Mouse (Mus musculus) limb, embryonic 15.5 days (tissue): ENCODE measurements at regions not wholly inside any gene's neighbourhood (a gene's known extent, or its start where the extent isn't known, plus 50 kb on each side); places are given as distances from the start of the nearest gene placed in this dataset.
"Not testable (repeated sequence)": the region's sequence is repeated elsewhere in the genome, so short reads cannot be mapped to it uniquely, and the experiment has no call there.

Source experiments
- ATAC-seq: fragments of 200-750 bp; cut with Nextera tagmentation; 2 replicates; pipeline ENCODE4 v1.8.0; 2017; ENCODE audit warnings: low read depth, moderate TSS enrichment; ENCODE audit not compliant: insufficient number of reproducible peaks, low FRiP score, low TSS enrichment
- H3K27ac ChIP-seq: fragments of 300-500 bp; sonication (generic); 2 replicates; pipeline ENCODE4 v1.5.1; 2015; ENCODE audit warnings: moderate library complexity, mild to moderate bottlenecking, inconsistent platforms
- H3K27me3 ChIP-seq: fragments of 300-500 bp; sonication (generic); 2 replicates; pipeline ENCODE4 v1.6.1; 2015; ENCODE audit warnings: inconsistent platforms
- H3K36me3 ChIP-seq: fragments of 300-500 bp; sonication (generic); 2 replicates; pipeline ENCODE4 v1.6.1; 2015; ENCODE audit warnings: inconsistent platforms
- H3K4me1 ChIP-seq: fragments of 300-500 bp; sonication (generic); 2 replicates; pipeline ENCODE4 v1.6.1; 2015; ENCODE audit warnings: inconsistent platforms
- H3K4me2 ChIP-seq: fragments of 300-500 bp; sonication (generic); 2 replicates; pipeline ENCODE4 v1.6.1; 2015; ENCODE audit warnings: mild to moderate bottlenecking, inconsistent platforms
- H3K4me3 ChIP-seq: fragments of 300-500 bp; sonication (generic); 2 replicates; pipeline ENCODE4 v1.5.1; 2015; ENCODE audit warnings: mild to moderate bottlenecking, inconsistent platforms
- H3K9ac ChIP-seq: fragments of 300-500 bp; sonication (generic); 2 replicates; pipeline ENCODE4 v1.6.1; 2015; ENCODE audit warnings: inconsistent platforms
- H3K9me3 ChIP-seq: fragments of 300-500 bp; sonication (generic); 2 replicates; pipeline ENCODE4 v1.6.1; 2016; ENCODE audit warnings: inconsistent platforms
- WGBS: fragments of 180-500 bp; shearing (Covaris S2); methylation state at CpG from one replicate; pipeline ENCODE4 v1.1.7; 2015; 5-methylcytosine and 5-hydroxymethylcytosine counted together

DNA sequence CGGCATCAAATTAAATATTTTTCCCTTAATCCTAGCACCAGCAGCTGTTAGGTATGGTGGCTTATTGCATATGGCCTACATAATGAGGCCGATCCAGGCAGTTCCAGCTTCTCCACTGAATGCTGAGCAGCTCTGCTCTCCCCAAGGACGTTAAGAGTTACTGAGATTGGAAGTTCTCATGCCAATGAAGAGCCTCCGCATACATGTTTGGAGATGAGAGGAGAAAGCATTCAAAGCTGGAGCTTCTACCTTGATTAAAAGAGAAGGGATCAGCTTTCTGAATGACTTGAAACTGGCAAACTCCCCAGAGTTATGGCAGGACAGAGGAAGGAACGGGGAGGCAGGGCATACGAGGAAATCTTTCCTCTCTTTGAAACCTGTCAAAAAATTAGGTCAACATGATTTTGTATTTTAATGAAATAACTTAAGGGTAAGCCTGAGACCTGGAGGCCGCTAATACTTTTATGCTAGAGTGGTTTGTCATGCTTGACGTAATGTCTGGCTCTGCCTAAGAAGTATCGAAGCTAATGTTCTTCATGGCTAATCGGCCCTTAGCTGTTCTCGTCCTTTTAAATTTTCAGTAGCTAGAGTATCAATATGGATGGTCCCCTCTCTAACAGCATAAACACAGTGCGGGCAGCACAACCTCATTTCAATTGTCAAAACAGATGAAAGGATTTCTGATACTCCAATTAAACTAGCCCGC, 489.0 kb upstream of the Stxbp6 start:
- no peaks in the 10 kb centered on the region for H3K9me3 ChIP-seq
- no peaks in the 10 kb centered on the region for H3K36me3 ChIP-seq
- no peak overlapping the region for H3K27ac ChIP-seq
- H3K4me2 ChIP-seq: no peak overlapping the region
- WGBS: 40% methylated on average over 13 of the region's 13 CpGs
- no peak overlapping the region for H3K9ac ChIP-seq
- H3K27me3 ChIP-seq: no peaks in the 10 kb centered on the region
- no peaks in the 10 kb centered on the region for H3K4me1 ChIP-seq
- H3K4me3 ChIP-seq: no peak overlapping the region
- no peak for ATAC-seq

DNA sequence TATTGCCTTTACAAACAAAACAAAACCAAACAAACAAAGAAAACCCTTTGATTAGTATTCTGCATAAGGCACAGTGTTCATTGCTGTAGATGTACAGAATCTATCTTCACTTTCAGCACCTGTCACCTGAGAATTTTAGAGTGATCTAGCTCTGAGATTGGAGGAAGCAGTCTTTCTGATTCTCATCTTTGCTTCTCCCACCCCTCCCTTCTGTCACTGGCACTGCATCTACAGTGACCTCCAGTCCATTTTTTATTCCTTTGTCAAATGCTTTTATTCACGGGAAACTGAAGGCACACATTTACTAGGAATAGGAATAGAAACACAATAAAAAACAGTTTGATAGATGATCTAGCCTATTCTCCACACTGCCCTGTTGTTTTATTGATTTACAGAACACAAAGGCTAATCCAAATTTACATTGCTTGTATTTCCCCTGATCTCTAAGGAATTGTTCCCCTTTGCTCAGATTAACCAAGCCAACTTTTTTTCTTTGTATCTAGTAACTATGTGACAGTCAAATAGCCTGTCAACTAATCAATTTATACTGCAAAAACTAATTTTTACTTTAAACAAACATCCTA, 488.2 kb upstream of the Stxbp6 start:
- Histone ChIP-seq H3K4me1 (no peaks in the 10 kb centered on the region), H3K9me3 (no peaks in the 10 kb centered on the region), H3K36me3 (no peaks in the 10 kb centered on the region), H3K9ac (no peak overlapping the region), H3K27ac (no peak overlapping the region), H3K27me3 (no peaks in the 10 kb centered on the region), H3K4me2 (no peak overlapping the region), H3K4me3 (no peak overlapping the region)
- ATAC-seq: no peak
- 60% methylated on average over 1 of the region's 1 CpGs for WGBS

DNA sequence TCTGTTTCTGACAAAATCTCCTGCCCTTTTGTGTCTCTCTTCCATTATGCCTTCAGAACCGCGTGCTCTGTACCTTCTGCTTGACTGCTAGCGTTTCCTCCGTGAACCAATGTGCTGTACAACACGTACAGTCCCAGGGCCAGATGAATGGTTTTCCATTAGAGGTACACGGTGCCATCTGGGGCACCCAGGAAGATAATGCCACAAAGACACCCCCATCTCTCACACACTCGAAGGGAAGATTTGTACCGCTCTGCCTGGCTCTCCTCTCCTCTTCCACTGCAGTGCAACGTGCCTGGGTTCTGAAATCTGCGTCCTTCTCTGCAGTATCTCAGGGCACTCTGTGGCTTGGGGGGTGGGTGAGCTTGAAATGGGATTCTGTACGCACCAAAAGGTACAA, 487.4 kb upstream of the Stxbp6 start:
- Histone ChIP-seq H3K27ac (no peak overlapping the region), H3K4me3 (no peak overlapping the region)
- WGBS: 74% methylated on average over 11 of the region's 11 CpGs

DNA sequence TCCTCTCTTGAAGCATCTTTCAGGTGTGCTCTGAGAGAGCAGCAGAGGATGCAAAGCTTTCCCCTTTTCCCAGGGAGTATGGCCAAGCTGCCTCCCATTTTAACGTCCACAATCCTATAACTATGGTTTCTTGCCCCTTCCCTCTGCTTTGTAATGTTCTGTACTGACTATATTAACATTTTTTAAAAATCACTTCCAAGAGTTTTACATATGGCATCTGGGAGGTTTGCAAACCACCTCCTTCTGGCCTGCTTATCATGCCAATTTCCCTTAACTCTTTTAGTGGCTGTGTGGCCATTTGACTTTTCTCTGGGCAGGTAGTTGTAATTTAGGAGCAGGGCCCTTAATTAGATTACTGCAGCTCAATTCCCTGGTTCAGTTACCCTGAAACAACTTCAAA, 486.9 kb upstream of the Stxbp6 start:
- Histone ChIP-seq H3K4me3 (no peak overlapping the region), H3K27me3 (no peaks in the 10 kb centered on the region), H3K4me1 (no peaks in the 10 kb centered on the region), H3K36me3 (no peaks in the 10 kb centered on the region), H3K27ac (no peak overlapping the region), H3K9ac (no peak overlapping the region), H3K4me2 (no peak overlapping the region), H3K9me3 (no peaks in the 10 kb centered on the region)
- no peak for ATAC-seq
- 37% methylated on average over 1 of the region's 1 CpGs for WGBS

More for the DNA sequence above, 487.4 kb upstream of the Stxbp6 start:
- Histone ChIP-seq H3K4me2 (no peak overlapping the region), H3K27me3 (no peaks in the 10 kb centered on the region), H3K36me3 (no peaks in the 10 kb centered on the region), H3K9me3 (no peaks in the 10 kb centered on the region), H3K9ac (no peak overlapping the region), H3K4me1 (no peaks in the 10 kb centered on the region)
- no peak for ATAC-seq

DNA sequence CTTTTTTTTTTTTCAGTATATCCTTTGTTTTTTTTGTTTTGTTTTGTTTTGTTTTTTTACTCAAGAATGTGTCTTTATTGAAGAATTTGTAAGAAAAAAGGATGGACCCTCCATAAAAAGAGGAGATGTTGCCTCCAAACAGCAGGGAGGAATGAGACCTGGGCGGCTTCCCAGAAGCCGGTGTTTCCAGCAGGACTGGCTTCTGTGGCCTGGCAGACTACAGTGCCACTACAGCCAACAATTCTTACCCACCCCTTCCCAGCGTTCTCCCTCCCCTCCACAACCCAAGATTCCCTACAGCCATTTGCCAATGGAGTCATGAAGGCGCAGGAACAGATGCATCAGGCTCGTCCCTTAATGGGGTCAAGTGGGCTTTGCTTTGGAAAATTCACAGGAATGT, 475.4 kb upstream of the Stxbp6 start:
- not testable (repeated sequence) for ATAC-seq, H3K36me3 ChIP-seq, H3K27me3 ChIP-seq, H3K9ac ChIP-seq, H3K4me2 ChIP-seq, H3K4me1 ChIP-seq, H3K9me3 ChIP-seq, H3K4me3 ChIP-seq, H3K27ac ChIP-seq
- 82% methylated on average over 5 of the region's 5 CpGs for WGBS

DNA sequence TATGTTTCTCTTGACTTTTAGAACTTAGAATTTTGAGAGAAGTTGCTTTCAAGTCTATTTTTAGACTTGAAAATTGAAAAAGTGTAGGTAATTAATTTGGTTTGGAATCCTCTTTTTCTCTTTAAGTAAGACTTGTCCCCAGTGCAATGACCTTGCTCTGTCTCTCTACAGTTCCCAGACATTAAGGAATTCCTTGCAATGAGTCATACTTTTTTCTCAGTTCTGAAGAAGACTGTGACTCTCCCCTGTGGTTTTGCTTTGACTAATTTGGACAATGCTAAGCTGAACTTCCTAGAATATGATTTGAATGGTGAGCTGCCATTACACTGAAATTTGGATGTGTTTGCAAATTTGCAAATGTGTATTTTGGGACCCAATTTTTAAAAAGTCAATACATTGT, 445.0 kb upstream of the Stxbp6 start:
- Histone ChIP-seq H3K9ac (no peak overlapping the region), H3K27ac (no peak overlapping the region), H3K4me1 (no peaks in the 10 kb centered on the region), H3K36me3 (no peaks in the 10 kb centered on the region), H3K27me3 (no peaks in the 10 kb centered on the region), H3K4me3 (no peak overlapping the region), H3K4me2 (no peak overlapping the region), H3K9me3 (no peaks in the 10 kb centered on the region)
- ATAC-seq: no peak

DNA sequence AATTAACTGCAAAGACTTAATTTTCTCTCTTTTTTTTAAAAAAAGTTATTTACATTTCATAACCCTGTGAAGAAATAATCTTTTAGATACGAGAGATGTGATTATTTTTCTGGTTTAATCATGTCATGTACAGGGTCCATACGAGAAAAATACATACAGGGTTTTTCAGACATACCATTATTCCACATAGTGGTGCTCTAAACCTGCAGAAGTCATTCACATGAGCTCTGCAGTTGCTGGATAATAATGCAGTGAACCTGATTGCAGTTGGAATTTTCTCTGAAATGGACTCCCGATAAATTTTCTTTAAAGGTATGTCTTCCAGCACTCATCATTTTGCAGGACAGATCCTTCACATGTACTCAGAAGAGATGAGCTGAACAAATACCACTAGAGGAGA, 439.9 kb upstream of the Stxbp6 start:
- 57% methylated on average over 3 of the region's 3 CpGs for WGBS
- no peaks in the 10 kb centered on the region for H3K27me3 ChIP-seq
- H3K4me3 ChIP-seq: no peak overlapping the region
- no peaks in the 10 kb centered on the region for H3K36me3 ChIP-seq
- no peaks in the 10 kb centered on the region for H3K9me3 ChIP-seq
- ATAC-seq: no peak
- H3K27ac ChIP-seq: no peak overlapping the region
- no peak overlapping the region for H3K9ac ChIP-seq
- no peaks in the 10 kb centered on the region for H3K4me1 ChIP-seq
- no peak overlapping the region for H3K4me2 ChIP-seq

DNA sequence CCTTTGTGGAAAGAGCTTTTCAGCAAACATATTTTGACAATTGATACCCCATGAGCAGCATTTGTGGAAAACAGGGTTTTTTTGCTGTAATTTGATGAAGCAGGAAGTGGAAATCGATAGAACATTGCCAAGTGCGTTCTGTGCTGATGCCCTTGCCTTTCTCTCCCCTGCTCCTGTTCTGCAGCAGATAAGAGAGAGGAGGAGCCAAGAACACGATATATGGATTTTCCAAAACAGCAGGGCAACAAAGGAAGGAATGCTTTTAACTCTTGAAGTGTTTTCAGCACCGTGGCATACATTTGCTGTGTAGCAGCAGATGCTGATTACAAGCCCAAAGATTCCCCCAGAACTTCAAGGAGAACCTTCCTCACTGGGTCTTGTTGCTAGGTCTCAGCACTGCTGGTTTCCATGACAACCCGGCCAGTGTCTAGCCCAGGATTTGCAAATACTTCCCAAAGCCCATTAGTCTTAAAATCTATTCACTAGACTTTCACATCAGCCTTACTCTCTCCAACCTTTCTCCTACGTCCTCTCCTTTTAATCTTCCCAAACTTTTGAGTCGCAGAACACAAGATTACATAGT, 433.0 kb upstream of the Stxbp6 start:
- ATAC-seq: no peak
- 54% methylated on average over 7 of the region's 7 CpGs for WGBS
- Histone ChIP-seq H3K4me2 (no peak overlapping the region), H3K27ac (no peak overlapping the region), H3K4me1 (no peaks in the 10 kb centered on the region), H3K4me3 (no peak overlapping the region), H3K9me3 (no peaks in the 10 kb centered on the region), H3K27me3 (no peaks in the 10 kb centered on the region), H3K9ac (no peak overlapping the region), H3K36me3 (no peaks in the 10 kb centered on the region)

DNA sequence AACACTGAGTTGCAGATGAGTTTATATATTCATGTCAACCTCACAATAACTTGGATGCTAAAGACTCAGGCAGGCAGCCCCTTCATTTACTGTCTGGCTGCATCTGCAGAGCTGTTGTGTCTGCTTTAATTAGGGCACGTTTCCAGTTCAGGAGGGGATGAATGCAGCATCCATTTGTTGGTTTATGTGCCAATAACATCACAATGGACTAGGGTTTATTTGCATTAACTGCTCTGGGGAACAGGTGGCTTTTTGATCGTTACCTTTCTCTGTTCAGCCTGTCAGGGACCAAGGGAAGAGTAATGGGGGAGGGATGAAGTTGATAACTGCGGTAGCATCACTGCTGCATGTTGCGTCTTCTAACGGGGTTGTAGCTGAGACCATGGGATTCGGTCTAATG, 425.3 kb upstream of the Stxbp6 start:
- no peaks in the 10 kb centered on the region for H3K27me3 ChIP-seq
- H3K27ac ChIP-seq: no peak overlapping the region
- no peak overlapping the region for H3K4me3 ChIP-seq
- H3K36me3 ChIP-seq: no peaks in the 10 kb centered on the region
- no peak overlapping the region for H3K4me2 ChIP-seq
- H3K9ac ChIP-seq: no peak overlapping the region
- 62% methylated on average over 6 of the region's 6 CpGs for WGBS
- ATAC-seq: no peak
- H3K9me3 ChIP-seq: no peaks in the 10 kb centered on the region
- H3K4me1 ChIP-seq: no peaks in the 10 kb centered on the region

DNA sequence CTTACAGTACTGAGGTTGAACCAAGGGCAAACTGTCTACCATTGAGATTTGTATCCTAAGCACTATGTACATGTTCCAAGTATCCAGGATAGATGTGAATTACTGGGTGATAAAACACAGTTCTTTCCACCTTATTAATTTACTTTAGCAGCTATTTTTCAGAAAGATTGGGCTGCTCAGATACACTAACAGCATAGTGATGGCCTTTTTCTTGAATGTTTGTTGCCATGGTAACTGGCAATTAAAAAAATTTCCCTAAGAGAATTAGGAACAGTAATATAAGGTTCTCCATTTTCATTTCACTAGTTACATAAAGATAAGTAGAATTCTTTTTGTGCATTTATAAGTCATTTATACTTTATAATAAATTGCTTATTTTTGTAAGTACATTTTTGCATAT, 423.7 kb upstream of the Stxbp6 start:
- ATAC-seq: no peak

DNA sequence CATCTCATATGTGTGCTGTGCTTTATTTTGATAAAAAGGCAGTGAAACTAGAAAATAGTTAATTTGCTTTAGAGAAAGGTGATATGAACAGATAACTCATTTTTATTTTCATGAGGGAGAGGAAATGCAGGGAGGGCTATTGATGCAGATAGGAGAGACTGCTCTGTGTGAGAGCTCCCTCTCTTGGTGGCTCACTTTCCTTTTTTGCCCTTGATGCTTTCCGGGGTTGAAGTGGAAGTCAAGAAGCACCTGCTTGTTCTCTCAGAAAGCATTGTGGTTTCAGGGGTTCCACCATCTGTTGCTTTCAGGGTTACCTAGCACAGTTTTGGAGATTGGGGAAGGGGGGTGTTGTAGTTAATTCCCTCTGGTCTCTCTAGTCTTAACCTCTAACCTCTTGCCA, 414.5 kb upstream of the Stxbp6 start:
- Histone ChIP-seq H3K27me3 (no peaks in the 10 kb centered on the region), H3K9ac (no peak overlapping the region), H3K36me3 (no peaks in the 10 kb centered on the region), H3K4me3 (no peak overlapping the region), H3K9me3 (no peaks in the 10 kb centered on the region), H3K4me1 (no peaks in the 10 kb centered on the region), H3K4me2 (no peak overlapping the region), H3K27ac (no peak overlapping the region)
- 77% methylated on average over 1 of the region's 1 CpGs for WGBS
- ATAC-seq: no peak

More for the DNA sequence above, 423.7 kb upstream of the Stxbp6 start:
- H3K27ac ChIP-seq: no peak overlapping the region
- H3K4me1 ChIP-seq: no peaks in the 10 kb centered on the region
- H3K27me3 ChIP-seq: no peaks in the 10 kb centered on the region
- no peak overlapping the region for H3K9ac ChIP-seq
- no peaks in the 10 kb centered on the region for H3K9me3 ChIP-seq
- H3K4me2 ChIP-seq: no peak overlapping the region
- no peak overlapping the region for H3K4me3 ChIP-seq
- H3K36me3 ChIP-seq: no peaks in the 10 kb centered on the region

DNA sequence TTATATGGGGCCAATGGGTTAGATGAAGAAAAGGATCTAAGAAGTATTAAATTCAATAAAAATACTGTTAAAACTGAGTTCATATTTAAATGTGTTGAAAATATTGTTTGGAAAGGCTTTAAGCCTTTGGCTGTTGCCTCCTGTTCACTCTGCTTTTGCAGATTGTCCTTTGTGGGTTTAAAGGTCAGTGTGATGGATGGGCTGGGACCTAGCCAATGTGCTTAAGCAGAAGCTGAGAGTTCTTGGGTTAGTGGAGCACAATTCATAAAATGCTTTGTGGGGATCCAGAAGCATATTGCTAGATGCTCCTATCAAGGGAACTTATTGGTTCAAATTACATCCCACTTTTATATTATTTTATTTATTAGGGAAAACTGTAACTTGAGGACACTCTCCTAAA, 402.4 kb upstream of the Stxbp6 start:
- Histone ChIP-seq H3K4me2 (no peak overlapping the region), H3K4me1 (no peaks in the 10 kb centered on the region), H3K4me3 (no peak overlapping the region), H3K9me3 (no peaks in the 10 kb centered on the region), H3K27ac (no peak overlapping the region), H3K27me3 (no peaks in the 10 kb centered on the region), H3K36me3 (no peaks in the 10 kb centered on the region), H3K9ac (no peak overlapping the region)
- no peak for ATAC-seq
